25 mouse cellular contexts compared by ENCODE assay signal in the genomic region with DNA sequence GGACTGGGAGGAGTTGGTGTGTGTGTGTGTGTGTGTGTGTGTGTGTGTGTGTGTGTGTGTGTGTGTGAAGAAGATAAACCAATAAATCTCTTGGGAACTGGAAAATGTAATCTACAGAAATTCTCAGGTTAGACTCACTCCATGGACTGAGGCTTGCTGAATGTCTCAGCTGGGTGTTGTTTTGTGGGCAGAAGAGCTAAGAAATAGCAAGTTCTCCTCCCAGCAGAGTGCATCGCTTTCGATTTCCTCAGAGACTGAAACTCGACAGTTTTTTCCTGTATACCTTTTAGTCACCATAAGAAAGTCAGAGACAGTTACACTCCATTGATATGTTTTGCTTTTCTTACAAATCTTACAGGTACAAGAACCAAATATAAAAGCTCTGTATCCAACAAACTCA. TPM values are rescaled to one million over a fixed set of nuclear protein-coding genes. Genes with fewer than 3 reads are reported as not detected.
DNase-seq lines count a peak whose midpoint lies in the region; ATAC-seq and TF ChIP-seq lines count a peak whose summit lies in the region.
"Not testable (repeated sequence)": the region's sequence is repeated elsewhere in the genome, so short reads cannot be mapped to it uniquely, and the experiment has no call there.
"Had no signal": no experiment of that assay in that cellular context is flagged by ENCODE, and none has a peak within 500 bp of the region (broad histone marks: within the 10 kb centered on the region; RNA-seq: fewer than 3 reads in every experiment).

TSS of gene Ifi214 (minus strand) at position 167 of the 400 bp plus-strand sequence.

- not testable (repeated sequence) for H3K36me3 ChIP-seq in CH12.LX (replicated peaks in 1 of 2; ENCODE audit: control insufficient read depth in 1 of 2, insufficient read depth in 1 of 2, low read length in 1 of 2); splenic B cell, adult 2 months (ENCODE audit: control insufficient read depth, insufficient read depth, low read length, poor library complexity, severe bottlenecking)

- not testable (repeated sequence) for H3K27me3 ChIP-seq in CH12.LX (replicated peaks); splenic B cell, adult 2 months (ENCODE audit: control insufficient read depth, insufficient read depth, low read length, poor library complexity, severe bottlenecking)

- dilution Hi-C loops in CH12.LX (cut with MboI; ENCODE audit: extremely low pct_ligation_motif_present, extremely low pct_unique_long_range_greater_than_20kb, low sequenced_read_pairs) = not testable (repeated sequence)

- not testable (repeated sequence) for H3K4me3 ChIP-seq in CH12.LX (replicated peaks in 1 of 3; ENCODE audit: low read depth in 2 of 3, low read length in 2 of 3, poor library complexity in 1 of 3)

- H3K79me2 ChIP-seq in CH12.LX (replicated peaks; ENCODE audit: control insufficient read depth, extremely low read depth, insufficient read depth, poor library complexity, severe bottlenecking) = not testable (repeated sequence)

- not testable (repeated sequence) for H3K9ac ChIP-seq in CH12.LX (ENCODE audit: insufficient read depth, low read depth)

- peak; percentile 60 for DNase-seq in CD4-positive helper T cell, adult 2 months (ENCODE audit: low read depth, low spot score)
- not testable (repeated sequence) for DNase-seq in CH12.LX (ENCODE audit: extremely low read depth)
- DNase-seq in splenic B cell, adult 2 months (ENCODE audit: low read depth, low spot score) = peak; percentile 59

- TF ChIP-seq RAD21 in CH12.LX (IDR thresholded peaks at IDR 0.05; ENCODE audit: low read depth, low read length) = not testable (repeated sequence)

- H3K9me3 ChIP-seq in CH12.LX (replicated peaks; ENCODE audit: low read length) = not testable (repeated sequence)

- not testable (repeated sequence) for TF ChIP-seq EP300 in CH12.LX (IDR thresholded peaks at IDR 0.05; ENCODE audit: low read length)

- peak within 1 kb of the TSS; percentile 50; the same call in 1 of the 2 replicates for H3K4me2 ChIP-seq in CH12.LX (ENCODE audit: insufficient read depth, low read depth, poor library complexity, severe bottlenecking)

- not testable (repeated sequence) for H3K4me1 ChIP-seq in CH12.LX (ENCODE audit: control insufficient read depth in 1 of 2, insufficient read depth in 2 of 2)

- not testable (repeated sequence) for H3K27ac ChIP-seq in CH12.LX (ENCODE audit: insufficient read depth, low read depth)

- in situ Hi-C loops in CH12.LX (cut with MboI; ENCODE audit: low pct_ligation_motif_present, low pct_unique_long_range_greater_than_20kb, low sequenced_read_pairs) = not testable (repeated sequence)

- 0 out of 2 replicates have a peak, but pooled peaks have one; percentile 39 for ATAC-seq in common myeloid progenitor, adult 5-6 weeks (replicated peaks; ENCODE audit: low read depth, poor library complexity, severe bottlenecking)
- ATAC-seq in inflammation-experienced regulatory T-cells, adult 6 months = peak; percentile 74
- peak; percentile 63 for ATAC-seq in megakaryocyte, adult 5-6 weeks (ENCODE audit: poor library complexity, severe bottlenecking)
- peak; percentile 67 for ATAC-seq in neutrophil, adult 5-6 weeks (ENCODE audit: extremely low read depth, insufficient number of reproducible peaks, low FRiP score, poor library complexity, severe bottlenecking)

- TF ChIP-seq POLR2A in CH12.LX (IDR thresholded peaks at IDR 0.05; ENCODE audit: low read depth, low read length) = not testable (repeated sequence)

- not testable (repeated sequence) for TF ChIP-seq CTCF in CH12.LX (conservative IDR thresholded peaks at IDR 0.05 in 1 of 2, IDR thresholded peaks at IDR 0.05 in 1 of 2; ENCODE audit: low read depth in 2 of 2, low read length in 2 of 2)

RNA-seq across cellular contexts. Expression of gene Ifi214, which starts in this region (rescaled TPM):
- total RNA-seq in CH12.LX (2012; rRNA removed) (not detected in 2 replicates), CH12.LX (2014; rRNA removed) (0.16 TPM in 1 of 2 replicates, not detected in the other)
- 0.09 and 0.40 TPM in 2 replicates for polyA plus RNA-seq in CH12.LX (2012; ENCODE audit: insufficient read length, low read depth)
- total RNA-seq in common myeloid progenitor, adult 5-6 weeks (2017) = not detected in 2 replicates
- polyA plus RNA-seq in inflammation-experienced regulatory T-cells, adult 6 months (2017; shearing (Covaris generic)) = 10 to 100 TPM; 19.8 to 28.9 (median 23.0) TPM
- 1.8 and 2.3 TPM in 2 replicates for total RNA-seq in megakaryocyte, adult 5-6 weeks (2015)
- 1.1 and 1.9 TPM in 2 replicates for total RNA-seq in megakaryocyte, adult 5-6 weeks (2017)
- total RNA-seq in neutrophil, adult 5-6 weeks (2017) = 90.5 and 95.3 TPM in 2 replicates
- total RNA-seq: gastrocnemius, adult 18-20 months; gastrocnemius, postnatal 10 days; gastrocnemius, postnatal 36 days; heart, adult 8-10 months; hematopoietic stem cell, adult 5-6 weeks had no signal
- polyA plus RNA-seq: brain, embryonic 14.5 days; embryonic facial prominence, embryonic 11.5 days; embryonic facial prominence, embryonic 14.5 days; forebrain, embryonic 10.5 days; forebrain, embryonic 13.5 days; forebrain, embryonic 16.5 days; G1E; heart, embryonic 11.5 days; heart, embryonic 14.5 days; heart, postnatal 0 days; hindbrain, embryonic 12.5 days; hindbrain, embryonic 15.5 days; Patski had no signal

Comparison
In these comparisons a context has a peak if more than half of its experiments do, and no peak if none do; other contexts are left out.
1. RNA of gene Ifi214 (total RNA-seq): 90.5 to 95.3 TPM in neutrophil, adult 5-6 weeks; 1.1 to 2.3 TPM in megakaryocyte, adult 5-6 weeks, 0.16 TPM in CH12.LX and not detected in common myeloid progenitor, adult 5-6 weeks; every median in the first group is over 10 times any median in the second.
2. RNA of gene Ifi214 (polyA plus RNA-seq): 19.8 to 28.9 TPM in inflammation-experienced regulatory T-cells, adult 6 months; 0.09 to 0.40 TPM in CH12.LX; every median in the first group is over 10 times any median in the second.
3. Peak in ATAC-seq in common myeloid progenitor, adult 5-6 weeks; RNA of the gene not detected or under 1 TPM.
4. Peak in every context shown above with its lines, with median percentiles within 50 percentile points of each other: ATAC-seq.